Mouse (Mus musculus) lung, adult 2 months (tissue): ENCODE measurements around the gene Dcaf8.

Source experiments
- CTCF ChIP-seq: fragments of 200-500 bp; IDR thresholded peaks from 2 replicates; pipeline ENCODE4 v1.5.1; 2011; ENCODE audit warnings: mild to moderate bottlenecking, low read length, control low read depth; ENCODE audit not compliant: insufficient read depth
- POLR2A ChIP-seq: fragments of 200-500 bp; IDR thresholded peaks from 2 replicates; pipeline ENCODE4 v1.6.1; 2011; ENCODE audit warnings: low read depth, mild to moderate bottlenecking, control low read depth, low read length, borderline replicate concordance; ENCODE audit errors: extremely low read depth

- TF ChIP-seq CTCF (no peak), POLR2A (no peak)
Observed at GRCm38 (mm10) chr1:172122671-172123070, 25.2 kb upstream of the Dcaf8 start.
